Mouse (Mus musculus) intestine, postnatal 0 days (tissue): ENCODE measurements around the gene Rpl19. TPM values are rescaled to one million over a fixed set of nuclear protein-coding genes. Genes with fewer than 3 reads are reported as not detected.

ENCODE experiments used
- ATAC-seq: fragments of 200-750 bp; cut with Nextera tagmentation; 2 replicates; pipeline ENCODE4 v1.8.0; 2017; ENCODE audit warnings: mild to moderate bottlenecking, moderate TSS enrichment, moderate library complexity
- H3K27ac ChIP-seq: fragments of 300-500 bp; sonication (generic); 2 replicates; pipeline ENCODE4 v1.5.1; 2014; ENCODE audit warnings: mild to moderate bottlenecking, low read depth, low read length, moderate library complexity
- H3K27me3 ChIP-seq: fragments of 300-500 bp; sonication (generic); replicated peaks from 2 replicates; pipeline ENCODE4 v1.6.1; 2014; ENCODE audit warnings: low read length, mixed read lengths; ENCODE audit not compliant: control insufficient read depth, insufficient read depth
- H3K36me3 ChIP-seq: fragments of 300-500 bp; sonication (generic); 2 replicates; pipeline ENCODE4 v1.6.1; 2014; ENCODE audit warnings: mild to moderate bottlenecking, moderate library complexity; ENCODE audit not compliant: control insufficient read depth, insufficient read depth
- H3K4me1 ChIP-seq: fragments of 300-500 bp; sonication (generic); replicated peaks from 2 replicates; pipeline ENCODE4 v1.6.1; 2014; ENCODE audit warnings: antibody characterized with exemption, low read length, mixed read lengths; ENCODE audit not compliant: control insufficient read depth, insufficient read depth
- H3K4me2 ChIP-seq: fragments of 300-500 bp; sonication (generic); replicated peaks from 2 replicates; pipeline ENCODE4 v1.6.1; 2014; ENCODE audit warnings: low read depth, mild to moderate bottlenecking, moderate library complexity
- H3K4me3 ChIP-seq: fragments of 300-500 bp; sonication (generic); 2 replicates; pipeline ENCODE4 v1.5.1; 2014; ENCODE audit warnings: low read depth, low read length
- H3K9ac ChIP-seq: fragments of 300-500 bp; sonication (generic); 2 replicates; pipeline ENCODE4 v1.6.1; 2014; ENCODE audit warnings: mild to moderate bottlenecking, low read depth, low read length
- H3K9me3 ChIP-seq: fragments of 300-500 bp; sonication (generic); 2 replicates; pipeline ENCODE4 v1.6.1; 2016; ENCODE audit warnings: mixed run types; ENCODE audit not compliant: control insufficient read depth
- CTCF ChIP-seq: sonication (generic); IDR thresholded peaks from 2 replicates; pipeline ENCODE4 v1.5.1; 2016; ENCODE audit warnings: low read depth, mild to moderate bottlenecking, control low read depth, antibody characterized with exemption, moderate library complexity
- WGBS: fragments of 180-500 bp; shearing (Covaris S2); extraction: QIAGEN DNeasy Blood & Tissue Kit; methylation state at CpG from one replicate; pipeline ENCODE4 v1.1.7; 2014; 5-methylcytosine and 5-hydroxymethylcytosine counted together
- polyA plus RNA-seq: library from polyadenylated mRNA; unstranded; fragments of >200 nt; fragmentation: Nextera tagmentation; extraction: Ambion mirVana; gene quantifications from 2 replicates; pipeline ENCODE4 v1.2.1, GENCODE M21; 2015

Rpl19 gene
- polyA plus RNA-seq, 1 experiment from 2014 or later = 699 TPM

DNA sequence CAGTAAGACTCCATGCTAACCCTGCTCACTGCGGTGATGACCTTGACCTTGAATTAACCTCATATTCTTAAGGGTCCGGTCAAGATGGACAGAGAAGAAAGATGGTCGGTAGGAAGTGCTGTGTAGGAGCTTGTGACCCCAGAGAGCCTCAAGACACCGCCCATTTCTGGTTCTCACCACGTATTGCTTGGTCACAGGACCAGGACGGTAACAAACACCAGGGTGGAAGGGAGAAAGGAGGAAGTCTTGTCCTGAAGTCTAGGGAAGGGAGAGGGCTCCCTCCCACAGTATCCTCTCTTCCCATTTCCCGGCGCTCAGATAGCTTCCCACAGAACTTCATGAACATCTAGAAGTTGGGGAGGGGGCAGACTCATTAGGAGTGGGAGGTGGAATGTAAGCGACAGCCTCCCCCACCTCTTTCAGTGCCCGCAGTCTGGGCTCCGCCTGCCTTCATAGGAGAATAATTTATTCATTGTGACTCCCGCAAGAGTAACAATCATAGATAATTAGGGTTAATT lies 25.2 kb downstream of the Rpl19 start:
- peak overlapping the region; percentile 42 for H3K4me3 ChIP-seq
- H3K4me1 ChIP-seq = no peaks in the 10 kb centered on the region
- no peak overlapping the region for H3K27ac ChIP-seq
- H3K4me2 ChIP-seq = peak overlapping the region; percentile 75; the same call in 1 of the 2 replicates
- no peak for ATAC-seq
- TF ChIP-seq CTCF = no peak
- H3K9ac ChIP-seq = no peak overlapping the region
- 6% methylated on average over 12 of the region's 12 CpGs for WGBS
- H3K36me3 ChIP-seq = no peaks in the 10 kb centered on the region
- peaks cover 44% of the 10 kb centered on the region for H3K27me3 ChIP-seq
- H3K9me3 ChIP-seq = no peaks in the 10 kb centered on the region

DNA sequence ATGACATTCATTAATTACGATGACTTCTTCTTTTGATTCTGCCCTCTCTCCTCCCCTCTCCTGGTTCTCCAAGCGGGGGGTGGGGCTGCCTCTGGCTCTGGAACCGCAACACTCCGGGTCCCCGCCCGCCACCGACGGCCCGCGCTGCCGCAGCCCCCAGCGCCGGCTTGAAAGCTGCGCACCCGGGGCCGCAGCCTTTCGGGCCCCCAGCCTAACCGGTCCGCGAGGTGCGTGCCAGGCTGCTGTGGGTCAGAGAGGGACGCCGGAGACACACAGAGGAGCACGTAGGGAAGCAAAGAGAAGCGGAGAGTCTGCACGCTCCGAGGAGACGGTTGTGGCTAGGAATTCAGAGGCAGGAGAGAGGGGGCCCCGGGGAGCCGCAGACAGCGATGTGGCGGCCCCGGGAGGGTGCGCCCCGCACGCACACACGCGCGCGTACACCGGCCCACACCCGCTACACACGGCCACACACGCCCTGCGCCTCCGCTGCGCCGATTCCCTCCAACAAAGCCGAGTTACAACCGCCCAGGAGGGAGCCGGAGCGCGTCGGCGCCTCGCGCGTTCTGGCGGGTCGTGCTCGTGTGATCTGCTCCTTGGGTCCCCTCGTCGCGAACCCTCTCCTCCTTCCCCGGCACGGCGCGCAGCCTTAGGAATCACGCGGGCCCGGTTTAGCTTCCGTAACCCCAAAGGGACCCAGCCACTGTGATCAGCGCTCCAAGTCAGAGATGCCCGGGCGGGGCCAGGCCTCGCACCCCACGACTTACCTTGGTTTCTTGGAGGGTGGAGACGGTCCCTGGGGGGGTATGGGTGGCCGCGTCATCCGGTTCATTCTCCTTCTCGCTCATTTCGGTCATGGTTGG lies 25.8 kb downstream of the Rpl19 start:
- no peak overlapping the region for H3K27ac ChIP-seq

DNA sequence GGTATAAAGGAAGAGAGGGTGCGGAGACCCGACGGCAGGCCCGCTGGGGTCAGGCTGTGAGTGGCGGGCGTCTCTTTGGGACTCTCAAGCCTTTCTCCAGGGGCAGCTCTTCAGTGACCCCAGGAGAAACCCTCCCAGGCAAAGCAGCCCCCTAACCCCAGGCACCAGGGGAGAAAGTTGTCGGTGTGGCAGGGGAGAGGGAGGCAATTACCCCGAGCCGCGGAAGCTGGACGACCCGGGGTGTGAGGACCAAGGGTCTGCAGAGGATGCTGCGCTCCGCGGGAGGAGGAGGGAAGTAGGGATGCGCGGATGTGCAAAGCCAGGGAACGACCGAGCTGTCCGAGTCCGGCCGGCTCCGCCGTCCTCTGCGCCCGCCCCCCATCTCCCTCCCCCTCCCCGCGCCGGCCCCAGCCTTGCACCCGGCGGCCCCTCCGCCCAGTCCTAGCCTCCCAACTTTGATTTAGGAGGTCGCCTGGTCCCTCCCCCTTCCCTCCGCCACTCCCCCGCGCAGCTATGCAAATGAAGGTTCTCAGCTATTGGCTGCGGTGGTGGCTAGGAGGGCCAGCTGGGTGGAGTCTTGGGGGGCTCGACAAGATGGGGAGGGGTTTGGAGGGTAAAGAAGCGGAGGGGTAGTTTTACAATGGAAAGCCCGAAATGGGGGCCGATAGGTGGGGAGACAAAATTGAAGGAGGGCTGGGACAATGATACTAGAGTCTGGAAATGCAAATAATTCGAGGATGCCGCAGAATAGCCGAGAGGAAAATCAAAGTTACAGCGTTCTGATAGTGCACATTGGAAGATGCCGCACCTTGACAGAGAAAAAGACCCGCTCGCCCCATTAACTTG lies 26.7 kb downstream of the Rpl19 start, which contains the start of gene Stac2:
TSS of gene Stac2 (minus strand) at position 474 of the 846 bp plus-strand sequence.
- Histone ChIP-seq H3K9me3 (no peaks in the 10 kb centered on the region), H3K4me2 (peak within 1 kb of the TSS; percentile 75), H3K4me1 (no peaks in the 10 kb centered on the region), H3K36me3 (no peaks in the 10 kb centered on the region), H3K9ac (0 out of 2 replicates have a peak within 1 kb of the TSS, but pooled peaks have one; percentile 7), H3K27ac (no peak within 1 kb of the TSS), H3K4me3 (peak within 1 kb of the TSS; percentile 42), H3K27me3 (peaks cover 52% of the 10 kb centered on the region)
- WGBS = 2% methylated on average over 41 of the region's 48 CpGs
- ATAC-seq = no peak
- no peak for TF ChIP-seq CTCF

More for the DNA sequence above, 25.8 kb downstream of the Rpl19 start:
- Histone ChIP-seq H3K4me2 (peak overlapping the region; percentile 75), H3K36me3 (no peaks in the 10 kb centered on the region), H3K4me1 (no peaks in the 10 kb centered on the region), H3K9me3 (no peaks in the 10 kb centered on the region), H3K4me3 (peak overlapping the region; percentile 42), H3K9ac (0 out of 2 replicates have a peak overlapping the region, but pooled peaks have one; percentile 7), H3K27me3 (peaks cover 50% of the 10 kb centered on the region)
- WGBS = under 1% methylated on average over 83 of the region's 83 CpGs
- no peak for TF ChIP-seq CTCF
- no peak for ATAC-seq

DNA sequence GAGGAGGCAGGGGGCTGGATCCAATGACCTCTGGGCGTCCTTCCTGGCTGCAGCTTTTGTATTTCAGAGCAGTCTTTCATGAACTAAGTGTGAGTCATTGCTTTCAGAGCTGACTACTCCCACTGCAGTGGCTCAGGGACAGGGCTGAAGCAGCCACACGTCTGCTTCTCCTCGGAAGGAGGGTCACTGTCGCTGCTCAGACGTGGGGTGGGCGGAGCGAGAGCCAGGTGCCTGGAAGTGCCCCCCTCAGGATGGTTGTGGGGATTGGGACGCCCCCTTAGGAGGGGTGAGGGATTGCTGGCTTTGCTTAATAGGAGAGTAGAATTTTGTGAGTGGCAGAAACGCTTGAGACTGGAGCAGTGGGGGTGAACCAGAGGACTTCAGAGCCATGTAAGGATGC lies 31.0 kb downstream of the Rpl19 start:
- Histone ChIP-seq H3K4me3 (no peak overlapping the region), H3K4me1 (no peaks in the 10 kb centered on the region), H3K9ac (no peak overlapping the region), H3K9me3 (no peaks in the 10 kb centered on the region), H3K27me3 (peaks cover 26% of the 10 kb centered on the region), H3K36me3 (no peaks in the 10 kb centered on the region), H3K27ac (no peak overlapping the region), H3K4me2 (no peak overlapping the region)
- no peak for ATAC-seq
- TF ChIP-seq CTCF = no peak
- 20% methylated on average over 9 of the region's 9 CpGs for WGBS

DNA sequence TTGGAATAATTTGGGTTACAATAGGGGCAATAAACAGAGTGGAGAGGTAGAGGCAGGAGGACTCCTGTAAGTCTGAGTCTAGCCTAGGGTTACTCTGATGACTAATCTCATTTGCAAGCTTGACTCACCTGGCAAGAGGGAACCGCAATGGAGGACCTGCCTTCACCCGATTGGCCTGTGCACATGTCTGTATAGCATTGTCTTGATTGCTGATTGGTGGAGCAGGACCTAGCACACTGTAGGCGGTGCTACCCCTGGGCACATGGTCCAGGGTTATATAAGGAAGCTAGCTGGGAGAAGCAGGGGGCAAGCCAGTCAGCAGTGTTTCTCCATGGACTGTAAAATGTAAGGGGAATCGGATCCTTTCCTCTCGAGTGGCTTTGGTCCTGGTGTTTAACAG lies 31.5 kb downstream of the Rpl19 start:
- H3K9ac ChIP-seq = no peak overlapping the region
- no peak for TF ChIP-seq CTCF
- H3K27ac ChIP-seq = no peak overlapping the region
- H3K27me3 ChIP-seq = peaks cover 20% of the 10 kb centered on the region
- H3K4me3 ChIP-seq = no peak overlapping the region
- no peaks in the 10 kb centered on the region for H3K36me3 ChIP-seq
- no peaks in the 10 kb centered on the region for H3K9me3 ChIP-seq
- ATAC-seq = no peak
- H3K4me2 ChIP-seq = no peak overlapping the region
- 86% methylated on average over 5 of the region's 5 CpGs for WGBS
- no peaks in the 10 kb centered on the region for H3K4me1 ChIP-seq

DNA sequence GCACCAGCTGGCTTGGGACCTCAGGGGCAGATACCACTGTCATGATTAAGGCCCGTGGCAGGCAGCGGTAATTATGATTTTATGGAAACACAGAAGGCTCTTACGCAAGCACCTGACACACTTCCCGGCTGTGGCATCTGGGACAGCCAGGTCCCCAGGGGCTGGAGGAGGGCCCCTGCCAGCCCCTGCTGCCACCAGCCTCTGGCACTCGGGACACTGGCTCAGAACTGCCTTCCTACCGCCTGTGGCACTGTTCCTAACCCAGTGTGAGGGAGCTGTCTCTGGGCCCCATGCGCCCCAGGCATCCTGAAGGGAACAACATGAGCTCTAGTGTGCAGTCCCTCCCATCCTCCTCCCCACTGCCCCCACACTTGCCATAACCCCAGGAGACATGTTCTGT lies 33.2 kb downstream of the Rpl19 start:
- H3K9me3 ChIP-seq = no peaks in the 10 kb centered on the region
- 50% methylated on average over 7 of the region's 7 CpGs for WGBS
- peaks cover 8% of the 10 kb centered on the region; the same call in 1 of the 2 replicates for H3K27me3 ChIP-seq
- no peak for ATAC-seq
- H3K9ac ChIP-seq = no peak overlapping the region
- H3K4me2 ChIP-seq = no peak overlapping the region
- H3K4me3 ChIP-seq = no peak overlapping the region
- H3K36me3 ChIP-seq = no peaks in the 10 kb centered on the region
- no peak overlapping the region for H3K27ac ChIP-seq
- H3K4me1 ChIP-seq = no peaks in the 10 kb centered on the region
- no peak for TF ChIP-seq CTCF
